Mouse (Mus musculus) bone marrow, adult 2 months (tissue): ENCODE measurements around the gene Alb.

ENCODE experiments used
- CTCF ChIP-seq: fragments of 200-500 bp; IDR thresholded peaks from 2 replicates; pipeline ENCODE4 v1.5.1; 2011; ENCODE audit warnings: low read length, control low read depth; ENCODE audit not compliant: control insufficient read depth, insufficient read depth
- POLR2A ChIP-seq: fragments of 200-500 bp; IDR thresholded peaks from 2 replicates; pipeline ENCODE4 v1.6.1; 2011; ENCODE audit warnings: low read depth, mild to moderate bottlenecking, control low read depth, low read length, borderline replicate concordance; ENCODE audit not compliant: control insufficient read depth

DNA sequence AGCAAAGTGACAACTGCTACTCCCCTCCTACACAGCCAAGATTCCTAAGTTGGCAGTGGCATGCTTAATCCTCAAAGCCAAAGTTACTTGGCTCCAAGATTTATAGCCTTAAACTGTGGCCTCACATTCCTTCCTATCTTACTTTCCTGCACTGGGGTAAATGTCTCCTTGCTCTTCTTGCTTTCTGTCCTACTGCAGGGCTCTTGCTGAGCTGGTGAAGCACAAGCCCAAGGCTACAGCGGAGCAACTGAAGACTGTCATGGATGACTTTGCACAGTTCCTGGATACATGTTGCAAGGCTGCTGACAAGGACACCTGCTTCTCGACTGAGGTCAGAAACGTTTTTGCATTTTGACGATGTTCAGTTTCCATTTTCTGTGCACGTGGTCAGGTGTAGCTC is 13.7 kb downstream of the Alb start:
- TF ChIP-seq POLR2A (no peak), CTCF (no peak)
